Mouse (Mus musculus) 416B (cell line): Measurements from ENCODE around the gene Fam171a2.
A peak's percentile ranks its signal among the peaks of the same experiment; 100 is the strongest.
"Not testable (repeated sequence)": the region's sequence is repeated elsewhere in the genome, so short reads cannot be mapped to it uniquely, and the experiment has no call there.

Experiments used
- DNase-seq: peaks from one replicate; pipeline ENCODE4 v3.0.0; 2011; ENCODE audit warnings: low read depth

The Fam171a2 gene

GRCm38 (mm10) chr11:102434816-102435705 is 12.4 kb downstream of the Fam171a2 start:
- DNase-seq, result no peak

DNA sequence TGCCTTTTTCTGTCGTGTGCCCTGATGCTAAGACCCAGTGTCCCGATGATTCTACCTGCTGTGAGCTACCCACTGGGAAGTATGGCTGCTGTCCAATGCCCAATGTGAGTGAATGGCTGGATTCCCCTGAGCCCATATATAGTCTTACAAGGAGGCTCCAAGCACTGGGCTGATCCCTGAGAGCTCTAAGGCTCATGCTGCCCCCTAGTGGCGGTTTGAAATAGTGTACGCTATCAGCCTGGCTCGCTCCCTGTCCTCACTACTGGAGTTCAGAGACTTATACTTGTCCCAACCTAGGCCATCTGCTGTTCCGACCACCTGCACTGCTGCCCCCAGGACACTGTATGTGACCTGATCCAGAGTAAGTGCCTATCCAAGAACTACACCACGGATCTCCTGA is 13.1 kb downstream of the Fam171a2 start:
- peak; percentile 90 for DNase-seq

GRCm38 (mm10) chr11:102433866-102434265 is 13.6 kb downstream of the Fam171a2 start:
- no peak for DNase-seq

GRCm38 (mm10) chr11:102432896-102433295 is 14.6 kb downstream of the Fam171a2 start:
- no peak for DNase-seq

- peak; percentile 90 for DNase-seq
These were observed 15.2 kb downstream of the Fam171a2 start for GRCm38 (mm10) chr11:102432115-102432843.

GRCm38 (mm10) chr11:102431728-102432114 is 15.8 kb downstream of the Fam171a2 start:
- DNase-seq, result no peak

GRCm38 (mm10) chr11:102431018-102431645 is 16.4 kb downstream of the Fam171a2 start:
- peak; percentile 86 for DNase-seq

DNA sequence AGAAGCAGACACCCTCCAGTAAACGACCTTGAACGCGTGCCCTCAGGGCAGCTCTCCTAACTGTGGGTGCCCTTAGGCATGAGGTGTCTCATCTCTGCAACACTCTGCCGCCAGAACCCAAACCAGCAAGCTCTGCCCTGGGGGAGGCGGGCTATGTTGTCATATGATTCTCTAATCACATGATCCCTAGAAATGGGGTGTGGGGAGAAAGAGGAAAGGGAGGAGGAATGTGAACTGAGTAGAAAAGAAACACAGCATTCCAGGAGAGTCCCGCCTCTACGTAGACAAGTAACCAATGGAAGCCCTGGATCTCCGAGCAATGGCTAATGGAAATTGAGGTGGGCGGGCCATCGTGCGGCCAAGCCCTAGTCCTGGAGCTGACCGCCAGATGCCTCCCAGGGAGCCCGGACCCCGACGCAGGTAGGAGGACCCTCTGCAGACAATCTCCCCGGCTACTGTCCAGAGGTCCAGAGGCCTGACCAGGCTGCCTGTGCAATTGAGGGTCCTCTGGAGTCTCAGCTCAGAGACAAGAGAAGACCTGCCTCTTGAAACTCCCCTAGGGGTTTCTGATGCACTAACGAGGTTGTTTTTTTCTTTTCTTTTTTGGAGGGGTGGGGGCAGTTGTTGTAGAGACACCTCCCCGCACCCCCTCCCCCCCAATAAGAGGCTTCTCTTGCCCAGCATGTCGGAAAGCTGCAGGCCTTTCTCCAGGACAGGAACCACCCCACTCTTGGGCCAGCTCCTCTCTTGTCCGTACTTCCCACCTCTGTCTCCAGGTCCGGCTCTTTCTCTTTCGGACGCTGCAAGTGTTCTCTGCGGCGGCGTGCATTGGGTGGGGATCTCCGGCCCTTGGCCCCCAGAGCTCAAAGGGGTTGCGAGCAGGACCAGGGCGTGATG is 17.1 kb downstream of the Fam171a2 start, which contains the start of gene Grn:
Gene Grn (plus strand): TSS at position 195 of the 897 bp plus-strand sequence.
- DNase-seq, result peak; percentile 98

GRCm38 (mm10) chr11:102429551-102429950 is 17.9 kb downstream of the Fam171a2 start:
- DNase-seq, result no peak

- peak; percentile 80 for DNase-seq
These were observed 18.4 kb downstream of the Fam171a2 start for GRCm38 (mm10) chr11:102428981-102429540.

GRCm38 (mm10) chr11:102425555-102426316 is 21.7 kb downstream of the Fam171a2 start:
- DNase-seq, result peak; percentile 89

- peak; percentile 65 for DNase-seq
These were observed 22.8 kb downstream of the Fam171a2 start for GRCm38 (mm10) chr11:102424666-102425065.

DNA sequence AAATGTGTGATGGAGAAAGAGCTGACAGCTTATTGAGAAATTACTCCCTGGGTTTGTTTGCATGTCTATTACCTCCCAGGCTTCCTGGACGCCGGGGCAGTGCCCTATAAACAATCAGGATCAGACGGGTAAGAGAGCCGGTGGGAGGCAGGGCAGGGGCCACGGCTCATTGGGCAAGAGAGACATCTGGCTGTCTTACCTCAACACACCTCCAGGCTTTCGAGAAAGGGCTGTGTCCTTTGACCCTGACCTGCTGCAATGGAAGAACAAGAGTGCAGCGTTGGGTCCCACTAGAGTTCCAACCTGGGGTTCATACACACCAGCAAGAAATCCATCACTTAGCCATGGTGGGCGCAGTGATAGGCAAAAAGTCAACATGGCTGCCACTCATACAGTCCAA is 25.9 kb downstream of the Fam171a2 start:
- no peak for DNase-seq

- no peak for DNase-seq
These were observed 28.6 kb downstream of the Fam171a2 start for GRCm38 (mm10) chr11:102418887-102419286.

DNA sequence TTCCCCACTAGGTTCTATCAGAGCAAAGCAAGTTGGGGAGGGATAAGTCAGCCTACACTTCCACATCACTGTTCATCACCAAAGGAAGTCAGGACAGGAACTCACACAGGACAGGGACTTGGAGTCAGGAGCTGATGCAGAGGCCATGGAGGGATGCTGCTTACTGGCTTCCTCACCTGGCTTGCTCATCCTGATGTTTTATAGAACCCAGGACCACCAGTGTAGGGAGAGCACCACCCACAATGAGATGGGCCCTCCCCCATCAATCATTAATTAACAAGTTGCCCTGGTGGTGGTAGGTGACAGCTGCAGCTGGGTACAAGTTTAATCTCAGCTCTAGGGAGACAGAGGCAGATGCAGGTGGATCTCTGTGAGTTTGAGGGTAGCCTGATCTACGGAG is 30.3 kb downstream of the Fam171a2 start:
- DNase-seq, result no peak

- DNase-seq, result no peak
These were observed 32.3 kb downstream of the Fam171a2 start for GRCm38 (mm10) chr11:102415034-102415802.

DNA sequence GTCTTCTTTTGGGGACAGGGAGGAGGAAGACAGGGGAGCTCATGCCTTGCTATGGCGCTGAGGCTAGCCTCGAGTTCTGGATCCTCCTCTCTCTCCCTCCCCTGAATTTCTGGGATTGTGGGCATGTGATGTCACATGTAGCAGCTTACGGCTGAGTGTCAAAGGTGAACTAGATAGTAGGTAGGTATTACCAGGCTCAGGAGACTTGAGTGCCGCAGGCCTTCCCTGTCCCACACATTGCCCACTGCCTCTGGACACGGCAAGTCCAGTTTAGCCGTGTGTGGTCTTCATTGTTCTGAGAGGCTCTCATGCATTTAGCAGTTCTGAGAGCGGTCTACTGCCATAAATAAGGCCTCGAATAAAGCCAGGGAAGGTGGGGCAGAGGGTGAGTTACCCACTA is 34.4 kb downstream of the Fam171a2 start:
- no peak for DNase-seq

- DNase-seq, result peak; percentile 92
These were observed 35.8 kb downstream of the Fam171a2 start for GRCm38 (mm10) chr11:102411704-102412103.

- DNase-seq, result no peak
These were observed 36.4 kb downstream of the Fam171a2 start for GRCm38 (mm10) chr11:102411061-102411460.

DNA sequence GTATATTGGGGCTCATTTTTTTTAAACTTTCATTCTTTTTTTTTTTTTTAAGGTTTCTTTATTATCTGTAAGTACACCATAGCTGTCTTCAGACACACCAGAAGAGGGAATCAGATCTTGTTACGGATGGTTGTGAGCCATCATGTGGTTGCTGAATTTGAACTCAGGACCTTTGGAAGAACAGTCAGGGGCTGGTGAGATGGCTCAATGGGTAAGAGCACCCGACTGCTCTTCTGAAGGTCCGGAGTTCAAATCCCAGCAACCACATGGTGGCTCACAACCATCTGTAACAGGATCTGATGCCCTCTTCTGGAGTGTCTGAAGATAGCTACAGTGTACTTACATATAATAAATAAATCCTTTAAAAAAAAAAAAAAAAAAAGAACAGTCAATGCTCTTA is 37.1 kb downstream of the Fam171a2 start:
- DNase-seq, result not testable (repeated sequence)
